Mouse (Mus musculus) midbrain, embryonic 10.5 days (tissue): ENCODE data around the gene Me3. TPM values are rescaled to one million over a fixed set of nuclear protein-coding genes. Genes with fewer than 3 reads are reported as not detected.

Source experiments
- DNase-seq: peaks from one replicate; pipeline ENCODE4 v3.0.0-alpha.2; 2017; ENCODE audit warnings: low spot score
- H3K27ac ChIP-seq: fragments of 300-500 bp; sonication (generic); replicated peaks from 2 replicates; pipeline ENCODE4 v1.5.1; 2016; ENCODE audit warnings: mild to moderate bottlenecking
- H3K27me3 ChIP-seq: fragments of 300-500 bp; sonication (generic); 2 replicates; pipeline ENCODE4 v1.6.1; 2016; ENCODE audit warnings: low read depth, mild to moderate bottlenecking; ENCODE audit not compliant: poor library complexity, severe bottlenecking
- H3K36me3 ChIP-seq: fragments of 300-500 bp; sonication (generic); 2 replicates; pipeline ENCODE4 v1.6.1; 2016; ENCODE audit warnings: mild to moderate bottlenecking, moderate library complexity
- H3K4me1 ChIP-seq: fragments of 300-500 bp; sonication (generic); 2 replicates; pipeline ENCODE4 v1.6.1; 2016
- H3K4me3 ChIP-seq: fragments of 300-500 bp; sonication (generic); 2 replicates; pipeline ENCODE4 v1.5.1; 2016; ENCODE audit warnings: mild to moderate bottlenecking, moderate library complexity
- H3K9me3 ChIP-seq: fragments of 300-500 bp; sonication (generic); replicated peaks from 2 replicates; pipeline ENCODE4 v1.6.1; 2016; ENCODE audit warnings: mild to moderate bottlenecking
- WGBS: fragments of 180-500 bp; shearing (Covaris S2); methylation state at CpG from one replicate; pipeline ENCODE4 v1.1.7; 2016; 5-methylcytosine and 5-hydroxymethylcytosine counted together
- polyA plus RNA-seq: library from polyadenylated mRNA; unstranded; fragments of >200 nt; fragmentation: Nextera tagmentation; extraction: Ambion mirVana; gene quantifications from 2 replicates; pipeline ENCODE4 v1.2.1, GENCODE M21; 2016

Me3 gene
- polyA plus RNA-seq, 1 experiment from 2014 or later = 1.1 TPM

GRCm38 (mm10) chr7:89676176-89676575, 44.0 kb downstream of the Me3 start:
- Histone ChIP-seq H3K36me3 (no peaks in the 10 kb centered on the region), H3K9me3 (no peaks in the 10 kb centered on the region), H3K27me3 (no peaks in the 10 kb centered on the region), H3K4me3 (no peak overlapping the region), H3K4me1 (no peaks in the 10 kb centered on the region), H3K27ac (no peak overlapping the region)
- DNase-seq = no peak

GRCm38 (mm10) chr7:89677850-89678249, 45.7 kb downstream of the Me3 start:
- Histone ChIP-seq H3K27ac (no peak overlapping the region), H3K36me3 (no peaks in the 10 kb centered on the region)
- 94% methylated on average over 1 of the region's 1 CpGs for WGBS

GRCm38 (mm10) chr7:89678719-89679118, 46.5 kb downstream of the Me3 start:
- Histone ChIP-seq H3K27ac (no peak overlapping the region), H3K36me3 (no peaks in the 10 kb centered on the region), H3K27me3 (no peaks in the 10 kb centered on the region), H3K4me1 (peaks cover 6% of the 10 kb centered on the region; the same call in 1 of the 2 replicates), H3K4me3 (no peak overlapping the region), H3K9me3 (no peaks in the 10 kb centered on the region)
- 84% methylated on average over 5 of the region's 5 CpGs for WGBS
- no peak for DNase-seq

More at GRCm38 (mm10) chr7:89677850-89678249, 45.7 kb downstream of the Me3 start:
- peaks cover 6% of the 10 kb centered on the region; the same call in 1 of the 2 replicates for H3K4me1 ChIP-seq
- H3K9me3 ChIP-seq = no peaks in the 10 kb centered on the region
- no peaks in the 10 kb centered on the region for H3K27me3 ChIP-seq
- DNase-seq = no peak
- H3K4me3 ChIP-seq = no peak overlapping the region

- Histone ChIP-seq H3K27ac (no peak overlapping the region), H3K36me3 (no peaks in the 10 kb centered on the region), H3K4me1 (peaks cover 6% of the 10 kb centered on the region; the same call in 1 of the 2 replicates), H3K4me3 (no peak overlapping the region), H3K27me3 (no peaks in the 10 kb centered on the region), H3K9me3 (no peaks in the 10 kb centered on the region)
- no peak for DNase-seq
- 89% methylated on average over 6 of the region's 6 CpGs for WGBS
Measured at GRCm38 (mm10) chr7:89679139-89679538, 46.9 kb downstream of the Me3 start.

GRCm38 (mm10) chr7:89679621-89680140, 47.5 kb downstream of the Me3 start:
- H3K27me3 ChIP-seq = no peaks in the 10 kb centered on the region
- 64% methylated on average over 2 of the region's 2 CpGs for WGBS
- H3K9me3 ChIP-seq = no peaks in the 10 kb centered on the region
- H3K36me3 ChIP-seq = no peaks in the 10 kb centered on the region
- DNase-seq = no peak
- no peak overlapping the region for H3K4me3 ChIP-seq
- peaks cover 6% of the 10 kb centered on the region; the same call in 1 of the 2 replicates for H3K4me1 ChIP-seq
- H3K27ac ChIP-seq = no peak overlapping the region

- no peak for DNase-seq
- peaks cover 6% of the 10 kb centered on the region; the same call in 1 of the 2 replicates for H3K4me1 ChIP-seq
- no peaks in the 10 kb centered on the region for H3K27me3 ChIP-seq
- no peaks in the 10 kb centered on the region for H3K9me3 ChIP-seq
- WGBS = 79% methylated on average over 3 of the region's 3 CpGs
- no peak overlapping the region for H3K4me3 ChIP-seq
- H3K27ac ChIP-seq = no peak overlapping the region
- no peaks in the 10 kb centered on the region for H3K36me3 ChIP-seq
Measured at GRCm38 (mm10) chr7:89680891-89681290, 48.7 kb downstream of the Me3 start.

- WGBS = 76% methylated on average over 10 of the region's 10 CpGs
- H3K27ac ChIP-seq = no peak overlapping the region
- no peaks in the 10 kb centered on the region for H3K9me3 ChIP-seq
- H3K4me1 ChIP-seq = peaks cover 6% of the 10 kb centered on the region; the same call in 1 of the 2 replicates
- no peaks in the 10 kb centered on the region for H3K27me3 ChIP-seq
- no peaks in the 10 kb centered on the region for H3K36me3 ChIP-seq
- DNase-seq = no peak
- no peak overlapping the region for H3K4me3 ChIP-seq
Measured at GRCm38 (mm10) chr7:89681666-89682470, 49.7 kb downstream of the Me3 start.

GRCm38 (mm10) chr7:89698186-89698585, 66.0 kb downstream of the Me3 start:
- no peaks in the 10 kb centered on the region for H3K36me3 ChIP-seq
- H3K27ac ChIP-seq = no peak overlapping the region
- no peaks in the 10 kb centered on the region for H3K27me3 ChIP-seq
- no peaks in the 10 kb centered on the region for H3K4me1 ChIP-seq
- peak; percentile 30 for DNase-seq
- H3K4me3 ChIP-seq = no peak overlapping the region
- H3K9me3 ChIP-seq = no peaks in the 10 kb centered on the region

- Histone ChIP-seq H3K4me3 (no peak overlapping the region), H3K36me3 (no peaks in the 10 kb centered on the region), H3K27me3 (no peaks in the 10 kb centered on the region), H3K4me1 (no peaks in the 10 kb centered on the region), H3K27ac (no peak overlapping the region), H3K9me3 (no peaks in the 10 kb centered on the region)
- no peak for DNase-seq
- 88% methylated on average over 5 of the region's 5 CpGs for WGBS
Measured at GRCm38 (mm10) chr7:89699668-89700350, 67.6 kb downstream of the Me3 start.

- Histone ChIP-seq H3K36me3 (no peaks in the 10 kb centered on the region), H3K27me3 (no peaks in the 10 kb centered on the region), H3K4me1 (no peaks in the 10 kb centered on the region), H3K27ac (no peak overlapping the region), H3K4me3 (no peak overlapping the region), H3K9me3 (no peaks in the 10 kb centered on the region; the same call in 1 of the 2 replicates)
- 74% methylated on average over 1 of the region's 1 CpGs for WGBS
- no peak for DNase-seq
Measured at GRCm38 (mm10) chr7:89700511-89700910, 68.3 kb downstream of the Me3 start.

- Histone ChIP-seq H3K9me3 (no peaks in the 10 kb centered on the region; the same call in 1 of the 2 replicates), H3K27me3 (no peaks in the 10 kb centered on the region), H3K27ac (no peak overlapping the region), H3K4me3 (no peak overlapping the region), H3K36me3 (no peaks in the 10 kb centered on the region), H3K4me1 (no peaks in the 10 kb centered on the region)
- WGBS = 83% methylated on average over 2 of the region's 2 CpGs
- no peak for DNase-seq
Measured at GRCm38 (mm10) chr7:89710776-89711175, 78.6 kb downstream of the Me3 start.

GRCm38 (mm10) chr7:89713059-89713458, 80.9 kb downstream of the Me3 start:
- no peaks in the 10 kb centered on the region for H3K27me3 ChIP-seq
- DNase-seq = no peak
- H3K4me3 ChIP-seq = no peak overlapping the region
- H3K4me1 ChIP-seq = no peaks in the 10 kb centered on the region
- H3K36me3 ChIP-seq = no peaks in the 10 kb centered on the region
- no peaks in the 10 kb centered on the region for H3K9me3 ChIP-seq
- H3K27ac ChIP-seq = no peak overlapping the region

- 77% methylated on average over 3 of the region's 3 CpGs for WGBS
- Histone ChIP-seq H3K4me3 (no peak overlapping the region), H3K27ac (no peak overlapping the region), H3K27me3 (no peaks in the 10 kb centered on the region), H3K36me3 (no peaks in the 10 kb centered on the region), H3K4me1 (no peaks in the 10 kb centered on the region), H3K9me3 (no peaks in the 10 kb centered on the region)
- DNase-seq = no peak
Measured at GRCm38 (mm10) chr7:89716226-89716625, 84.0 kb downstream of the Me3 start.
